Mouse (Mus musculus) lung, adult 2 months (tissue): Measurements from ENCODE around the gene Hnrnpm.

ENCODE experiments used
- CTCF ChIP-seq: fragments of 200-500 bp; IDR thresholded peaks from 2 replicates; pipeline ENCODE4 v1.5.1; 2011; ENCODE audit warnings: mild to moderate bottlenecking, low read length, control low read depth; ENCODE audit not compliant: insufficient read depth
- POLR2A ChIP-seq: fragments of 200-500 bp; IDR thresholded peaks from 2 replicates; pipeline ENCODE4 v1.6.1; 2011; ENCODE audit warnings: low read depth, mild to moderate bottlenecking, control low read depth, low read length, borderline replicate concordance; ENCODE audit errors: extremely low read depth

- TF ChIP-seq CTCF = no peak
- no peak for TF ChIP-seq POLR2A
Measured at GRCm38 (mm10) chr17:33637516-33638276, 49.0 kb downstream of the Hnrnpm start, which contains the start of gene Pram1.
